Mouse (Mus musculus) heart, adult 2 months (tissue): Measurements from ENCODE around the gene Gm3776.

Experiments used
- CTCF ChIP-seq: fragments of 200-600 bp; IDR thresholded peaks from 2 replicates; pipeline ENCODE4 v1.8.1; 2022; ENCODE audit warnings: antibody characterized with exemption, mild to moderate bottlenecking, moderate library complexity
- EP300 ChIP-seq: fragments of 200-500 bp; IDR thresholded peaks from 2 replicates; pipeline ENCODE4 v1.6.1; 2011; ENCODE audit warnings: low read depth, low read length, control low read depth; ENCODE audit not compliant: insufficient read depth

DNA sequence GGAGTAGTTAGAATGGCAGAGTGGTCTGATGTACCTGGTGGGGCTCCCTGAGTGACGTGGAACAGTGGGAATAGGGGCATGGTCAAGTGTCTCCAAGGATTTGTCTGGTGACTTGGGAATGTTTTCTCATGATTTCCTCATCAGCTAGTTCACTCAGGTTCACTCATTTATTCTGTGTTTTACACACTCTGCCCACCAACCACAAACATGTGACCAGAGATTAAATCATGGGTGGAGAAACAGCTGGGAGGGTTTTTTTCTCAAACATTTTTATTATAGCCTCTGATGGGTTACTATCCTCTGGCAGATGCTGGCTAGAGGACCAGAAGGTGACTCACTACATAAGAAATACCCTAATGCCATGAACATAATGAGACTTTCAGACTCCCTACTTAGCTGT, 41.3 kb downstream of the Gm3776 start:
- TF ChIP-seq CTCF = no peak
- no peak for TF ChIP-seq EP300
